Mouse (Mus musculus) hindbrain, embryonic 13.5 days (tissue): ENCODE measurements around the gene Adamts15. TPM values are rescaled to one million over a fixed set of nuclear protein-coding genes. Genes with fewer than 3 reads are reported as not detected.
A peak's percentile ranks its signal among the peaks of the same experiment; 100 is the strongest.

Experiments
- ATAC-seq: fragments of 200-750 bp; cut with Nextera tagmentation; 2 replicates; pipeline ENCODE4 v1.8.0; 2017; ENCODE audit warnings: moderate TSS enrichment; ENCODE audit not compliant: low FRiP score
- H3K27ac ChIP-seq: fragments of 300-500 bp; sonication (generic); 2 replicates; pipeline ENCODE4 v1.5.1; 2015; ENCODE audit warnings: inconsistent platforms, mild to moderate bottlenecking, moderate library complexity
- H3K27me3 ChIP-seq: fragments of 300-500 bp; sonication (generic); 2 replicates; pipeline ENCODE4 v1.6.1; 2015; ENCODE audit warnings: mild to moderate bottlenecking, inconsistent platforms
- H3K36me3 ChIP-seq: fragments of 300-500 bp; sonication (generic); 2 replicates; pipeline ENCODE4 v1.6.1; 2015; ENCODE audit warnings: mild to moderate bottlenecking, inconsistent platforms
- H3K4me1 ChIP-seq: fragments of 300-500 bp; sonication (generic); replicated peaks from 2 replicates; pipeline ENCODE4 v1.6.1; 2015; ENCODE audit warnings: inconsistent platforms
- H3K4me2 ChIP-seq: fragments of 300-500 bp; sonication (generic); 2 replicates; pipeline ENCODE4 v1.6.1; 2015; ENCODE audit warnings: inconsistent platforms, mild to moderate bottlenecking, moderate library complexity
- H3K4me3 ChIP-seq: fragments of 300-500 bp; sonication (generic); 2 replicates; pipeline ENCODE4 v1.5.1; 2015; ENCODE audit warnings: mild to moderate bottlenecking, inconsistent platforms
- H3K9ac ChIP-seq: fragments of 300-500 bp; sonication (generic); 2 replicates; pipeline ENCODE4 v1.6.1; 2015; ENCODE audit warnings: mild to moderate bottlenecking, inconsistent platforms
- H3K9me3 ChIP-seq: fragments of 300-500 bp; sonication (generic); 2 replicates; pipeline ENCODE4 v1.6.1; 2016; ENCODE audit warnings: inconsistent platforms
- WGBS: fragments of 180-500 bp; shearing (Covaris S2); methylation state at CpG from one replicate; pipeline ENCODE4 v1.1.7; 2015; 5-methylcytosine and 5-hydroxymethylcytosine counted together
- polyA plus RNA-seq: library from polyadenylated mRNA; unstranded; fragments of >200 nt; fragmentation: Nextera tagmentation; extraction: Ambion mirVana; gene quantifications from 2 replicates; pipeline ENCODE4 v1.2.1, GENCODE M21; 2015

Adamts15 gene
- polyA plus RNA-seq, 1 experiment from 2014 or later = 3.4 TPM

DNA sequence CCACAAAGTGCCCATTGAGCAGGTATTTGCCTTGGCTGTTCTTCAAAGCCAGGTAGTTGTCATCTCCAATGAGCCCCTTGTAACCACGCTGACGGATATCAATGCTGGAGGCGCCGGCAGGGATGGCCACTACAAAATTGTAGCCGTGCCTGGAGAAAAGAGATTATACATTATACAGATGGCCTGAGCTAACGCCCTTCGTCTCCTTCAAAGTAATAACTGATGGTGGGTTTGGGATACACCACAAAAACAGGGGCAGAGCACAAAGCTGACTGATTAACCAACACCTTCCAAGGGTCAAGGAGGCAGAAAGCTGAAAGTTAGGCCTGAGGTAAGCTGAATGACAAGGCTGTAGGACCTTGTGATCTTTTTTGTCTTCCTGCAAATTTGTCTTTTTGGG is 19.6 kb downstream of the Adamts15 start:
- Histone ChIP-seq H3K4me1 (no peaks in the 10 kb centered on the region), H3K9me3 (no peaks in the 10 kb centered on the region), H3K27ac (no peak overlapping the region), H3K9ac (no peak overlapping the region), H3K4me3 (no peak overlapping the region), H3K4me2 (no peak overlapping the region), H3K36me3 (peaks cover 11% of the 10 kb centered on the region), H3K27me3 (no peaks in the 10 kb centered on the region)
- no peak for ATAC-seq
- 94% methylated on average over 7 of the region's 7 CpGs for WGBS

- Histone ChIP-seq H3K4me1 (no peaks in the 10 kb centered on the region), H3K36me3 (peaks cover 11% of the 10 kb centered on the region), H3K9me3 (no peaks in the 10 kb centered on the region), H3K9ac (no peak overlapping the region), H3K4me3 (no peak overlapping the region), H3K27me3 (no peaks in the 10 kb centered on the region), H3K27ac (no peak overlapping the region), H3K4me2 (no peak overlapping the region)
- ATAC-seq = no peak
- 93% methylated on average over 19 of the region's 19 CpGs for WGBS
Measured at GRCm38 (mm10) chr9:30902152-30902551, 20.1 kb downstream of the Adamts15 start.

GRCm38 (mm10) chr9:30897169-30897568 is 25.1 kb downstream of the Adamts15 start:
- Histone ChIP-seq H3K9me3 (no peaks in the 10 kb centered on the region), H3K4me1 (peaks cover 10% of the 10 kb centered on the region; the same call in 1 of the 2 replicates), H3K27ac (no peak overlapping the region), H3K4me2 (no peak overlapping the region), H3K9ac (no peak overlapping the region), H3K4me3 (no peak overlapping the region), H3K27me3 (no peaks in the 10 kb centered on the region), H3K36me3 (peaks cover 6% of the 10 kb centered on the region)
- ATAC-seq = no peak
- 90% methylated on average over 2 of the region's 2 CpGs for WGBS

DNA sequence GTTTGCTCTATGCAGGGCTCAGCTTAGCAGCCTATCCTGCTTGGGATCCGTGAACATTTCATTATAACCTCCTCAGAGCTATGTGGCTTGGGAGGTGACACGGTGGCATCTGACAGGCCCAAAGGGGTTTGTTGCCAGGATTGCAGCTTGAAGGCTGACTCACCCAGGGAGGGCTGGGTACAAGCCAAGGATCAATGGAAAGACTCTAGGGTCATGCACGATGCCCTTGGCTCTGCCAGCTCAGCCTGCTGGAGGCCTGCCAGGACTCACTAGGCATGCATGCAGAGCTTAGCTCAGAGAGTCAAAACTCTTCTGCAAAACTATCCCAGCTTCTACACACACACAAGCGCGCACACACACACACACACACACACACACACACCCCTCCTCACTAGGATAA is 25.5 kb downstream of the Adamts15 start:
- Histone ChIP-seq H3K4me3 (no peak overlapping the region), H3K4me1 (peaks cover 10% of the 10 kb centered on the region; the same call in 1 of the 2 replicates), H3K36me3 (peaks cover 2% of the 10 kb centered on the region; the same call in 1 of the 2 replicates), H3K9ac (no peak overlapping the region), H3K27me3 (no peaks in the 10 kb centered on the region), H3K4me2 (no peak overlapping the region), H3K9me3 (no peaks in the 10 kb centered on the region), H3K27ac (no peak overlapping the region)
- ATAC-seq = 0 out of 2 replicates have a peak, but pooled peaks have one; percentile 52
- WGBS = 63% methylated on average over 5 of the region's 5 CpGs

- H3K27me3 ChIP-seq = no peaks in the 10 kb centered on the region
- H3K9ac ChIP-seq = no peak overlapping the region
- H3K4me3 ChIP-seq = no peak overlapping the region
- peaks cover 10% of the 10 kb centered on the region; the same call in 1 of the 2 replicates for H3K4me1 ChIP-seq
- no peak overlapping the region for H3K4me2 ChIP-seq
- no peaks in the 10 kb centered on the region; the same call in 1 of the 2 replicates for H3K36me3 ChIP-seq
- no peaks in the 10 kb centered on the region for H3K9me3 ChIP-seq
- 62% methylated on average over 3 of the region's 3 CpGs for WGBS
- no peak overlapping the region for H3K27ac ChIP-seq
- no peak for ATAC-seq
Measured at GRCm38 (mm10) chr9:30895618-30896017, 26.6 kb downstream of the Adamts15 start.

DNA sequence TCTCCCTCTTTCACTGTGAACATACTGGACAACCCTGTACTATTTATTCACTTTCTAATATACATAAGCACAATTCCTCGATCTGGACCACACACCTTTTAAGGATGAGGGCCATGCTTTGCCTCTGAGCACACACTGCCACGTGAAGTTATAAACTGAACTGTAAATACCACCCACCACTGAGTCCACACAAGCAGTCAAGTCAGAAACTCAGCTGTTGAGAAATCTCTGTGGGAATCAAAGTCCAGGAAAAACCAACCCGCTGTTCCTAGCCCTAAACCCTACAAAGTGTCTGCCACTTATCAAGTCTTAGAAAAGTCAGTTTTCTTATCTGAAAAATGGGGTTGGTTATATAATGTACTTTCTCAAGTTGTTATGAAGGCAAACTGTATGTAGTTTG is 36.0 kb downstream of the Adamts15 start:
- Histone ChIP-seq H3K27ac (no peak overlapping the region), H3K4me1 (no peaks in the 10 kb centered on the region), H3K4me3 (no peak overlapping the region), H3K4me2 (no peak overlapping the region), H3K9me3 (no peaks in the 10 kb centered on the region), H3K36me3 (no peaks in the 10 kb centered on the region), H3K27me3 (no peaks in the 10 kb centered on the region), H3K9ac (no peak overlapping the region)
- 86% methylated on average over 3 of the region's 3 CpGs for WGBS
- no peak for ATAC-seq

GRCm38 (mm10) chr9:30880553-30880952 is 41.7 kb downstream of the Adamts15 start:
- no peaks in the 10 kb centered on the region for H3K9me3 ChIP-seq
- no peaks in the 10 kb centered on the region for H3K4me1 ChIP-seq
- ATAC-seq = no peak
- no peaks in the 10 kb centered on the region for H3K36me3 ChIP-seq
- no peak overlapping the region for H3K27ac ChIP-seq
- H3K27me3 ChIP-seq = no peaks in the 10 kb centered on the region
- no peak overlapping the region for H3K9ac ChIP-seq
- WGBS = 86% methylated on average over 9 of the region's 9 CpGs
- no peak overlapping the region for H3K4me2 ChIP-seq
- no peak overlapping the region for H3K4me3 ChIP-seq

DNA sequence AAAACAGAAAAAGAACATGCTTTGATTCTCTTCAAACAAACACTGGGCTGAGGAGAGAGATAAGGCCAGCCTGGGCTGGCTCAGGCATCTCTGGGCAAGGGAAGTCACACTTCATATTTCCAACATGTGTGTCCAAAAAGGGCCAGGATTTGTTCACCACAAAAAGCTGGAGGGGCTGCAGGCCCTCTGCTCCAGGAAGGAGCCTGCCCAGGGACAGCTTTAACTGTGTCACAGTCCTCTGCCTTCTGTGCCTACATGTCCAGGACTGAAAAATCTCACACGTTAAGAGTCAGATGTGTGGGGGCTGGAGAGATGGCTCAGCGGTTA is 42.3 kb downstream of the Adamts15 start:
- ATAC-seq = no peak

DNA sequence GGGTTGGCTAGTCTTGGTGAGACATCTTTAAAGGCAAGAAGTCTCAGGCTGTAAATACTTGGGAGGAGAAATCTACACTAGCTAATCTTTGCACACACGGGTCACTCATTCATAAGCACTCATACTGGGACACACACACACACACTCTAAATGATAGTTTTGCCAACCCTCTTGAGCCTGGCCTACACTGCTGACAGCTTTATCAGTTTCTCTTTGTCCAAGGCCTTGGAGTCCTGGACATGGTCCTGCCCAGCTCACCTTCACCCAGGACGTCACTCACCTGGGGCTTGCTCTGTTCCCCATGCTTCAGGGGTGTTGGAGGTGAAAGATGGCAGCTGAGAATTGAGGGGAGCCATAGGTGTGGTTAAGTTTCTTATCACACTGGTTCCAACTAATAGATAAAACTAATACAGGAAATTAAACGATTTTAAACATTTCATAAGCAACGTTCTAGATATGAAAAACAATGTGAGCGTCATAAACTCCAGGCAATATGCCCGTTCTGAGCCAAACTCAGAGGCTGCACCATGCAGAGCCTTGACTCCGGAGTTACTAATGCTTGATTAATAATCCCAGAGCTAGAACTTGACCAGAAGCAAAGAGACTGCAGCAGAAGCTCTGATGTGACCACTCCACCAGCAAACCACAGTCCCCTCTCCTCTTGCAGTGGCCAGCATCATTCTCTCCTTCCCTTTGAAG is 42.9 kb downstream of the Adamts15 start:
- H3K4me1 ChIP-seq = no peaks in the 10 kb centered on the region
- H3K9ac ChIP-seq = no peak overlapping the region
- H3K36me3 ChIP-seq = no peaks in the 10 kb centered on the region
- H3K4me3 ChIP-seq = no peak overlapping the region
- no peak overlapping the region for H3K4me2 ChIP-seq
- H3K27ac ChIP-seq = no peak overlapping the region
- 90% methylated on average over 7 of the region's 7 CpGs for WGBS
- H3K9me3 ChIP-seq = no peaks in the 10 kb centered on the region
- ATAC-seq = no peak
- H3K27me3 ChIP-seq = no peaks in the 10 kb centered on the region

More for the DNA sequence above, 42.3 kb downstream of the Adamts15 start:
- Histone ChIP-seq H3K4me2 (no peak overlapping the region), H3K4me3 (no peak overlapping the region), H3K4me1 (no peaks in the 10 kb centered on the region), H3K27ac (no peak overlapping the region), H3K36me3 (no peaks in the 10 kb centered on the region), H3K9me3 (no peaks in the 10 kb centered on the region), H3K27me3 (no peaks in the 10 kb centered on the region), H3K9ac (no peak overlapping the region)
- WGBS = 82% methylated on average over 2 of the region's 2 CpGs

DNA sequence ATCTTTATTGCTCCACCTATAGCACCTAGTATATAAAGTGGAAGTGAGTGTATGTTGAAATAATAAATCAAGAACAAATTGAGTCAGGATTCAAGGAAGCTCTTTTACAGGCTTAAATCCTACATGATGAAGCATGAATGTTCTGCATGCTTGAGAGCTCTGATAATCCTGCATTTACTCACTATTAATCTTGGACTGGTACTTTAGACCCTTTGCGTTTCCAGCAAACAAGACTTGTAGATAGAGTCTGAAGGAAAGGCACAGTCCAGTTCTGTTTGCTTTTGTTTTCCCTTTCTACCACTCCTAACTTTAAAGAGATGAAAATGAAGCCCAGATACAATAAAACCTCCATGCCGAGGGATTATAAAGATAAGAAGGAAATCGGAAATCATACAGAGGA is 45.7 kb downstream of the Adamts15 start:
- H3K4me2 ChIP-seq = no peak overlapping the region
- H3K9ac ChIP-seq = no peak overlapping the region
- H3K9me3 ChIP-seq = no peaks in the 10 kb centered on the region
- no peak for ATAC-seq
- H3K27ac ChIP-seq = no peak overlapping the region
- no peak overlapping the region for H3K4me3 ChIP-seq
- H3K36me3 ChIP-seq = no peaks in the 10 kb centered on the region
- WGBS = 84% methylated on average over 3 of the region's 3 CpGs
- no peaks in the 10 kb centered on the region for H3K4me1 ChIP-seq
- H3K27me3 ChIP-seq = no peaks in the 10 kb centered on the region

DNA sequence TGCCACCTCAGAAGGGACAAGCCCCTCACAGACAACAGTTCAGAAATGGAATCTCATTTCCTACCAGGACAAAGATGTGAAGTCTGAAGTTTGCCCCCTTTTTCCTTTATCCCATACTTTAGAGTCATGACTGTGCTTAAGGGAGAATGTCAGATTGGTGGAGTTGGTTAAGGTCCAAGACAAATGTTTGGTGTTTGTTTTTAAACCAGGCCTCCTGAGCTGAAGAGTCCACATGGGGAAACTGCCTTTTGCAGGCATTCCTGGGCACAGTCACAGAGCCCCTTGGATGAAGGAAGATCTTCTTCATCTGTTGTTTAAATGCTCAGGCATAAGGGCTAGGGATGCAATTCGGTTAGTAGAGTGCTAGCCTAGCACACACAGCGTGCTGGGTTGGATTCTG is 66.4 kb downstream of the Adamts15 start:
- WGBS = 80% methylated on average over 2 of the region's 2 CpGs
- no peak overlapping the region for H3K27ac ChIP-seq

GRCm38 (mm10) chr9:30851841-30852240 is 70.4 kb downstream of the Adamts15 start:
- Histone ChIP-seq H3K4me1 (no peaks in the 10 kb centered on the region), H3K4me3 (no peak overlapping the region), H3K36me3 (no peaks in the 10 kb centered on the region), H3K9ac (no peak overlapping the region), H3K9me3 (no peaks in the 10 kb centered on the region), H3K27me3 (no peaks in the 10 kb centered on the region), H3K27ac (no peak overlapping the region), H3K4me2 (no peak overlapping the region)
- 90% methylated on average over 2 of the region's 2 CpGs for WGBS
- ATAC-seq = no peak

More for the DNA sequence above, 66.4 kb downstream of the Adamts15 start:
- H3K27me3 ChIP-seq = no peaks in the 10 kb centered on the region
- H3K9ac ChIP-seq = no peak overlapping the region
- H3K4me1 ChIP-seq = no peaks in the 10 kb centered on the region
- no peak overlapping the region for H3K4me2 ChIP-seq
- no peaks in the 10 kb centered on the region for H3K36me3 ChIP-seq
- ATAC-seq = no peak
- H3K4me3 ChIP-seq = no peak overlapping the region
- H3K9me3 ChIP-seq = no peaks in the 10 kb centered on the region

DNA sequence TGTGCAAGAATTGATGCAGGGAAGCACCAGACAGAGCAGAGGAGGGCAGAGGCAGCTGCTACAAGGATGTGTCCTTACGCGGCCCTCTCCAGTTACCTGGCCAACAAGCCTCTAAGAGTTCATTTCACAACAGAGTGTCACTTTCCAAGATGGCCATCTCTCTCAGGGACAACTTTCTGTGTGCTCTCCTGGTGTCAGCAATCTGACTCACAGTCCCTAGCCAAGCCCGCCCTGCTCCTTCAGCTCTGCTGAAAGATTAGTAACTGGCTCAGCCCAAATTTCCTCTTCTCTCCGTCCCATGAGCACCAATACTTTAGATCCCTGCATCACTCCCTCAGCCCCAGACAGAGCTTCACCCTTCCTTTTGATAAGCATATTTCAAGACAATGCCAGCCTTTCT is 72.3 kb downstream of the Adamts15 start:
- Histone ChIP-seq H3K4me1 (no peaks in the 10 kb centered on the region), H3K9me3 (no peaks in the 10 kb centered on the region), H3K4me2 (no peak overlapping the region), H3K36me3 (no peaks in the 10 kb centered on the region), H3K27me3 (no peaks in the 10 kb centered on the region), H3K27ac (no peak overlapping the region), H3K4me3 (no peak overlapping the region), H3K9ac (no peak overlapping the region)
- no peak for ATAC-seq
- WGBS = 91% methylated on average over 4 of the region's 4 CpGs
